Mouse (Mus musculus) hindbrain, embryonic 10.5 days (tissue): ENCODE data around the gene Pacsin2. TPM values are rescaled to one million over a fixed set of nuclear protein-coding genes. Genes with fewer than 3 reads are reported as not detected.

ENCODE experiments used
- DNase-seq: peaks from one replicate; pipeline ENCODE4 v3.0.0-alpha.2; 2017; ENCODE audit warnings: low spot score
- H3K27ac ChIP-seq: fragments of 300-500 bp; sonication (generic); 2 replicates; pipeline ENCODE4 v1.5.1; 2016; ENCODE audit warnings: mild to moderate bottlenecking, moderate library complexity
- H3K27me3 ChIP-seq: fragments of 300-500 bp; sonication (generic); 2 replicates; pipeline ENCODE4 v1.6.1; 2016; ENCODE audit warnings: mild to moderate bottlenecking; ENCODE audit not compliant: poor library complexity, insufficient read depth, severe bottlenecking
- H3K36me3 ChIP-seq: fragments of 300-500 bp; sonication (generic); 2 replicates; pipeline ENCODE4 v1.6.1; 2016; ENCODE audit warnings: mild to moderate bottlenecking, moderate library complexity
- H3K4me1 ChIP-seq: fragments of 300-500 bp; sonication (generic); replicated peaks from 2 replicates; pipeline ENCODE4 v1.6.1; 2016; ENCODE audit warnings: mild to moderate bottlenecking
- H3K4me3 ChIP-seq: fragments of 300-500 bp; sonication (generic); 2 replicates; pipeline ENCODE4 v1.5.1; 2016; ENCODE audit warnings: mild to moderate bottlenecking, moderate library complexity
- H3K9me3 ChIP-seq: fragments of 300-500 bp; sonication (generic); 2 replicates; pipeline ENCODE4 v1.6.1; 2016; ENCODE audit warnings: mild to moderate bottlenecking, moderate library complexity
- WGBS: fragments of 180-500 bp; shearing (Covaris S2); methylation state at CpG from one replicate; pipeline ENCODE4 v1.1.7; 2016; 5-methylcytosine and 5-hydroxymethylcytosine counted together
- polyA plus RNA-seq: library from polyadenylated mRNA; unstranded; fragments of >200 nt; fragmentation: Nextera tagmentation; extraction: Ambion mirVana; gene quantifications from 2 replicates; pipeline ENCODE4 v1.2.1, GENCODE M21; 2016

The Pacsin2 gene
- polyA plus RNA-seq, 1 experiment from 2014 or later: 53.3 TPM

DNA sequence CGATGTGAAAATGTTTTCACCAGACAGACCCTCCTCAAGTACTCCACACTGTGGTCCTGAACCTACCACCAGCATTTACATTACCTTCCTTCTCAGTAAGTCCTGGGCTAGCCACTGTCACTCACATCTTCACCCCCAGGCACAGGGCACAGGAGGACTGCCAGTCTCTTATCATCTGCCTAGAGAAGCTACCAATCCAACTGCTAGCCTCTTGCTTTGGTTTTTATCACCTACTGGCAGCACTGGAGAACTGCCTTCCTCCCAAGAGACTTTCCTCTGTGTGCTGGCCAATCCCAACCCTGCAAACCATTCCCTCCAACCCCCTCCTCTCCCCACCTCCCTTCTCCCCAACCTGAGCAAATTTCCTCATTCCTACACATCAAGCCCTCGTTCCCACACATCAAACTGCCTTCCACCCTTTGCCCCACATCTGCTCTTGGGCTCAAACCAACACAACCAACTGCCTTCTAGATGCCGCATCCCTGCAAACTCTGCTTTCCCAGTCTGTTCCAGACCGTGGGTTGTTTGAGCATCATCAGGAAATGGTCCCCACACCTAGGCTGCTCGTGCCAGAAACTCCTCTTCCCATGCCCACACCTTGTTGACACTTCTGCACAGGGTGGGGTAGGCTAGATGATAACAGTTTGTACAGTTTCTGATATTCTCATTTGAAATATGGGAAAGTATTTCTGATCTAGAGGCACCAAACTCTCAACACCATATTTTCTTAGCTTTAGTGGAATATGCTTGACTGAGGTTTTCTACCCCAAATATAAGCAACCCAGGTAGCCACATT is 40.6 kb downstream of the Pacsin2 start:
- Histone ChIP-seq H3K36me3 (no peaks in the 10 kb centered on the region), H3K4me3 (no peak overlapping the region), H3K4me1 (peaks cover 22% of the 10 kb centered on the region), H3K27ac (no peak overlapping the region), H3K9me3 (no peaks in the 10 kb centered on the region), H3K27me3 (no peaks in the 10 kb centered on the region)
- WGBS: 77% methylated on average over 5 of the region's 5 CpGs
- no peak for DNase-seq

DNA sequence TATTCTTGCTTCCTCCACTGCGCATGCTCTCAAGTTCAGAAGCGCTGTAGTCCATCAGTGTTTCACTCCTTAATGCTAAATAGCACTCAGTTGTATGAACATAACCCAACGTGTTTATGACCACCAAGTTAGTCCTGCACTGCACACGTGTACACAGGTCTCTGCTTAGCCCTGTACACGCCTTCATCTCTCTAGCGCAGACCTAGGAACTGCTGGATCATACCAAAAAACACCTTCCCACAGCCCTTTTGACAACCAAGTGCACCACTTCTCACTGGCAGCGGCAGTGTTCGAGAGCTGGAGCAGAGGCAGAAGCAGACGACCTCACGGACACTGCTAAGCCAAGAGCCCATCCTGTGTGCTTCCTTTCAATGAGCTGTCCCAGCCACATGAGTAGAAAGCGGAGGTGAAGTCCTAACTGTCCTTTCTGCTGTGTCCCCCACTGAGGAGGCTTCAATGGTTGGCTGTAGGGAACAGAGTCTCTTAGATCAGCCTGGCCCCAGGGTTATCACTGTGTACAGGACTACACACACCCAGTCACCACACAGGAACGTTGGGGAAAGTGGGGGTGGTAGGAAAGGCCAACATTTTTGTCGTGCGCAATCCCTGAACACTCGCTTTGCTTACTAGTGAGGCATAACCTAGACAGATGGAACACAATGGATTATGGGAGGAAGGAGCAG is 42.0 kb downstream of the Pacsin2 start:
- peaks cover 25% of the 10 kb centered on the region for H3K4me1 ChIP-seq
- DNase-seq: no peak
- no peaks in the 10 kb centered on the region for H3K36me3 ChIP-seq
- H3K27ac ChIP-seq: no peak overlapping the region
- 89% methylated on average over 15 of the region's 15 CpGs for WGBS
- H3K4me3 ChIP-seq: no peak overlapping the region
- H3K9me3 ChIP-seq: no peaks in the 10 kb centered on the region
- no peaks in the 10 kb centered on the region for H3K27me3 ChIP-seq

DNA sequence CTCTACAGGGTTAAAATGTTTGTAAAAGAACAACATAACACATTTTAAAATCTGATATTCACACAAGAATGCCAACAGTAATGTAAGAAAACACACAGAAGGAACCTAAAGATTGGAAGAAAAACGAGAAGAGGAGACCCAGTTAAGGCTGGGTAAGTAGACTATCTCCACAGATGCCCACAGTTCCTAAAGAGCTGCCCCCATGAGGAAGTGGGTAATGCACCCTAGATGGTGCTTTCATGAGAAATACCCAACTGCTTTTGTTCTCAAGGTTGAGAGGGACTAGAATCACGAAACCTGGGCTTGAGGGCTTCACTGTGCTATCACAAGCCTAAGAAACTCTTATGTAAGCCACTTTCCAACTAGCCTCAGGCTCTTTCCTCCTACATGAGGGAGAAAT is 44.8 kb downstream of the Pacsin2 start:
- no peak overlapping the region for H3K4me3 ChIP-seq
- no peak overlapping the region for H3K27ac ChIP-seq
- 0 out of 2 replicates have a peak, but pooled peaks cover 9% of the 10 kb centered on the region for H3K4me1 ChIP-seq
- WGBS: 80% methylated on average over 2 of the region's 2 CpGs
- no peak for DNase-seq
- H3K27me3 ChIP-seq: no peaks in the 10 kb centered on the region
- no peaks in the 10 kb centered on the region for H3K9me3 ChIP-seq
- H3K36me3 ChIP-seq: no peaks in the 10 kb centered on the region

DNA sequence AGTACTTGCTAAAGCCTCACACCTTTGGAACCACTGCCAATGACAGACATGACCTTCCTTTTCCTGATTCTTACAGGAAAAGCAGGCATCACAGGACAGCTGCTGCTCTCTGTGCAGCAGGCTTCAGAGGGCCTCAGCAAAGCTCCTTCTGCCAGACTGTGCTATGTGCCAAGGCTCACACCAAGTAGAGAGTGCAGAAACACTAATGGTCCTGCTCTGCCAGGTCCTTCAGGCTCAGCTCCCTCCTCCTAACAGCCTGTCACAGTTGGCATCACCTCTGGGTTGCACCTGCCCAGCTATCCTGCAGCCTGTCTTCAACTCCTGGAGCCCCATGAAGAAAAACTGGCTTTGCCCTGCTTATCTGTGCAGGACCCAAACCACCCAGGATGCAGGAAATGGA is 45.7 kb downstream of the Pacsin2 start:
- Histone ChIP-seq H3K9me3 (no peaks in the 10 kb centered on the region), H3K36me3 (no peaks in the 10 kb centered on the region), H3K27me3 (no peaks in the 10 kb centered on the region), H3K27ac (no peak overlapping the region), H3K4me3 (no peak overlapping the region), H3K4me1 (0 out of 2 replicates have a peak, but pooled peaks cover 8% of the 10 kb centered on the region)
- no peak for DNase-seq

DNA sequence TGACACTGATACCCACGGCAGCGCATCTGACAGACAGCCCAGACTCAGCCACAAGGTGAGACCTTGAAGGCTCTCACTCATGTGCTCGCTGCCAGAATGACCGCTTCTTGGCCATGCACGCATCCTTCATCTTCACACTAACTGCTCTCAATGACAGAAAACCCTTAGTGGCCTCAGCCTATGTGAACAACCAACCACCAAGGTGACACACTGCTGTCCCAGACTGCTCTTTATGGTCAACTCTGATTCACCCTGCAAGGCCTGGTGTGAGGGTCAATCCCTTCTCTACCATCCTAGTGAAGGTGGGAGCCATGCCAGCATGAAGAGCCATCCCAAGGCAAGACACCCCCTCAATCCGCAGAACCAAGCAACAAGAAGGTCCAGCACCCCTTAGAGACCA is 46.5 kb downstream of the Pacsin2 start:
- no peak for DNase-seq
- Histone ChIP-seq H3K4me1 (0 out of 2 replicates have a peak, but pooled peaks cover 6% of the 10 kb centered on the region), H3K27ac (no peak overlapping the region), H3K36me3 (no peaks in the 10 kb centered on the region), H3K9me3 (no peaks in the 10 kb centered on the region), H3K4me3 (no peak overlapping the region), H3K27me3 (no peaks in the 10 kb centered on the region)
- 93% methylated on average over 6 of the region's 6 CpGs for WGBS

DNA sequence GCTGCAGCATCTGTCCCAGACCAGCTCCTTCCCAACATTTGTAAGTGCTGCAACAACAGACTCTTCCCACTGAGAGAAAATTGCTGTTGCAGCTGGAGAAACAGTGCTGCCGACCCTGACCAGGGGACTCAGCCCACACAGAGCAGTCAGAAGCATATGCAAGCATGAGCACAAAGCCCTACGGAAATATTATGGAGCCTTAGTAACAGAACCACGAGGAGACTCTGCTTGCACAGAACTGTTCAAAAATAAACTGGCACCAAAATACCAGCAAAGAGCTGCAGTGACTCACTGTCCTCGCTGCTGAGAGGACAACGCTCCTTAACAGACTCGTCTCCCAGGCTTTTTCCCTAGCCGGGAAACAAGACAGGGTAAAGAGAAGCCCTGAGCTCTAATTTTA is 47.0 kb downstream of the Pacsin2 start:
- WGBS: 66% methylated on average over 7 of the region's 7 CpGs
- Histone ChIP-seq H3K27ac (no peak overlapping the region), H3K4me3 (no peak overlapping the region), H3K27me3 (no peaks in the 10 kb centered on the region), H3K36me3 (no peaks in the 10 kb centered on the region), H3K4me1 (0 out of 2 replicates have a peak, but pooled peaks cover 3% of the 10 kb centered on the region), H3K9me3 (no peaks in the 10 kb centered on the region)
- DNase-seq: no peak

DNA sequence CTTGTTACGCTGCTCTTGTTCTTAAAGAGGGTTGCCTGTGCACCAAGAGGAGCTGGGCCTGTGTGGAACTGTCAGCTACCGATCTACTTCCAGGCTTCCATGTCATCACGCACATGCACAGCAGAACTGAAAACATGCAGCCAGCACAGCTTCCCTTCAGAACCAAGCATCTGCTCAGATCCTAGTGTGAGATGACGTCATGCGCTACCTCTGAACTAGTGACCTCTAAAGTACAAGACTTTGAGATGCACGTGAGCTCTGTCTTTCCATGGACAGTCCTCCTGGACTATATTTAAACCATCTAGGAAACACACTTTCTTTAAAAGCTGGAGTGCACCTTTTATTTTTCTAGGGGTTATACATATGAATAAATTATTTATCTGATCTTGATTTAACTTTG is 49.0 kb downstream of the Pacsin2 start:
- Histone ChIP-seq H3K27ac (no peak overlapping the region), H3K27me3 (no peaks in the 10 kb centered on the region), H3K4me1 (peaks cover 8% of the 10 kb centered on the region; the same call in 1 of the 2 replicates), H3K36me3 (no peaks in the 10 kb centered on the region), H3K4me3 (no peak overlapping the region), H3K9me3 (no peaks in the 10 kb centered on the region)
- 86% methylated on average over 6 of the region's 6 CpGs for WGBS
- no peak for DNase-seq

DNA sequence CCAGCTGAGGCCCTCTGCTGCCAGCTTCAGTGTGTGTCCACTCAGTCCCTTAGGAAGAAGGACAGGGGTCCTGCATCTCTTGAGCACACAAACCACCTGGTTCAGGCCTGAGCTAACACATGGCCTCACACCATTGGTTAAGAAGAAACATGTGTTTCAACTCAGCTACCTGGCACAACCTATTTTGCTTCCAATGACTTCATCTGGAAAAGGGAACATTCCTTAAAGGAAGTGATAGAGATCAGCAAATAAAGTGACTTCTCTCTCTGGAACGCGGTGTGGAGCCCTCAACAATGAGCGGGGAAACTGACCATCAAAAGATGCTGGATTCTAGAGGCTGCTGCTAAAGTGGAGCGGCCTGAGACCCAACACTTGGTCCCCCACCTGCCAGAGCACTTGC is 52.8 kb downstream of the Pacsin2 start:
- DNase-seq: no peak
- Histone ChIP-seq H3K36me3 (no peaks in the 10 kb centered on the region), H3K9me3 (no peaks in the 10 kb centered on the region), H3K27ac (no peak overlapping the region), H3K4me1 (peaks cover 13% of the 10 kb centered on the region), H3K4me3 (no peak overlapping the region), H3K27me3 (no peaks in the 10 kb centered on the region)
- WGBS: 90% methylated on average over 4 of the region's 4 CpGs

DNA sequence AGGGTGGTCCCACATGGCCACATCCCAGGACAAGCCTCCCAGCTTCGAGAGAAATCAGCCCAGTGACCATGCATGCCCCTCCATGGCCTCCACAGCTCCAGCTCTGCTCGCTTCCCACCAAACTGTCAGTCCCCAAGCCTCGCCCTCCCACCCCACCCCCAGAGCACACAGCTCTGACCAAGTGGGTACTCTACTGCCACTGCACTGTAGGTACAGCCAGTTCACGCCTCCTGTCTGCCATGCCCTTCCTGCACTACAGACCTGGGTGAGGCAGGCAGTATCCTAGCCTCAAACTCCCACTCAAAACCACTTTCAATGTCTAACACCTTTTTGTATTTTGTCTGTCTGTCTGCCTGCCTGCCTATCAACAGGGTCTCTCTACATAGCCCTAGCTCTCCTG is 53.7 kb downstream of the Pacsin2 start:
- peaks cover 13% of the 10 kb centered on the region for H3K4me1 ChIP-seq
- H3K9me3 ChIP-seq: no peaks in the 10 kb centered on the region
- no peaks in the 10 kb centered on the region for H3K36me3 ChIP-seq
- no peak overlapping the region for H3K4me3 ChIP-seq
- no peaks in the 10 kb centered on the region for H3K27me3 ChIP-seq
- WGBS: 86% methylated on average over 4 of the region's 4 CpGs
- no peak for DNase-seq
- H3K27ac ChIP-seq: no peak overlapping the region

DNA sequence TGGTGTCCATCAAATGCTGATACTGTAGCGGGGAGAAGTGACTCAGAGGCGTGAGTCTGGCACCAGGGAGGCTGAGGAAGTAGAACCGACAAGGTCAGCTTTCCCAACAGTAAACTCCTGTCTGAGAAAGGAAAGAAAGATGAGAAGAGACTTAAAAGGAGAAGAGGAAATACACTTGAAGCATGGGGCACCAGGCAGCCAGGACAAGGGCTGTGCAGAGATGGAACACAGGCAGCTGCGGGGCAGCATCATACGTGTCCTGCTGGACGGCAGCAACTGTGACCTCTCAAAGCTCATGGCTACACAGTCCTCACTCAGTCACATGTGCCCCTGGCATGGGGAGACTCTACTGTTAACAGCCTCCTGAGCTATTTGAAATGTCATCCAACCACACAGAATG is 54.1 kb downstream of the Pacsin2 start:
- no peaks in the 10 kb centered on the region for H3K9me3 ChIP-seq
- H3K4me1 ChIP-seq: peaks cover 13% of the 10 kb centered on the region
- H3K27me3 ChIP-seq: no peaks in the 10 kb centered on the region
- no peak for DNase-seq
- WGBS: 81% methylated on average over 6 of the region's 6 CpGs
- no peak overlapping the region for H3K27ac ChIP-seq
- no peak overlapping the region for H3K4me3 ChIP-seq
- no peaks in the 10 kb centered on the region for H3K36me3 ChIP-seq

DNA sequence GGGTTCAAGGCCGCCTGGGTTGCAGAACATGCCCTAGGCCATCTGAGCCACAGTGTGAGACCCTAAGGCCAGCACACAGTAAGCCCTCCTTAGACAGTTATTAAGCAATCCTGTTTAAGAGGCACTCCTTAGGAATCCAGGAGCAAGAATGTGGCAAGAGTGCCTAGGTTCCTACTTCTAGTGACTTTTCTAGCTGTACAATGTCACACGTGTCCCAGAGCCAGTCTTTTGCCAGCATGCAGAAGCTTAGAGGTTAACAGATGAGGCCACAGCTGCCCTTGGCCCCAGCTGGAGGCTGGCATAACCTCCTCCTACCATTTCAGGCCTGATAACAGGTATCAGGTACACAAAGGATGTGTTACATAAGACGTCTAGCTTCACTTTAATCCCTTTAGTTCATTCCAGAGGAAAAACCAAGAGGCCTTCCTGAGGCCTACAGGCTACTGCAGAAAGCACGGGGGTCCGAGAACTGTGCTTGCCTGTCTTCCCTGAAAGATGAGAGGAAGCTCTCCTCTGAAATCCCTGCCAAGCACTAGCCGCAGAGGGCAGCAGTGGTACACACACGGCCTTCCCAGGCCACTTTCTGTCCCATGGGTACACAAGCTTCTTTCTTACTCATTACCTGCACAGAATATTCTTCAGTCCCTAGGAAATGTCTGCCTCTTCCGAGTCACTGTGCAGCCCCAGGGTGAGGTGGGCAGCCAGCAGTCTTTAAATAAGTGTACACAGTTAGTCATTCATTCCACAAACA is 55.5 kb downstream of the Pacsin2 start:
- no peak for DNase-seq
- H3K4me1 ChIP-seq: peaks cover 13% of the 10 kb centered on the region
- H3K27ac ChIP-seq: 0 out of 2 replicates have a peak overlapping the region, but pooled peaks have one; percentile 12
- H3K36me3 ChIP-seq: no peaks in the 10 kb centered on the region
- no peaks in the 10 kb centered on the region for H3K9me3 ChIP-seq
- H3K4me3 ChIP-seq: no peak overlapping the region
- H3K27me3 ChIP-seq: no peaks in the 10 kb centered on the region
- WGBS: 80% methylated on average over 8 of the region's 8 CpGs

DNA sequence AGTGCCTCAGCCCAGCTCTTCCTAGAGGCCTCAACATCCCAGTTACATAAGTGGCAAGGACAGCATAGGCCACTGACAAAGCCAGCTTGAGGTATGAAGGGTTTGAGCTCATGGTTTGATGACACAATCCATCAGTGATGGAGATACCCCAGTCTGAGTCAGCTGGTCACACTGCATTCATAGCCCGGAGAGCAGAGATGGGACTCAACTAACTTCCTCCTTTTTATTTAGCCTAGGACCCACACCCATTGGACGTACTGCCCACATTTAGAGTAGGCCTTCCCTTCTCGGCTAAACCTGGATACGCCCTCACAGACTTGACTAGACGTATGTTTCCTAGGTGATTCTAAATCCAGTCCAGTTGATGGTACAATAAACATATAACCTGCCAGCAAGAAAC is 56.2 kb downstream of the Pacsin2 start:
- Histone ChIP-seq H3K27me3 (no peaks in the 10 kb centered on the region), H3K27ac (no peak overlapping the region), H3K4me3 (no peak overlapping the region), H3K36me3 (no peaks in the 10 kb centered on the region), H3K9me3 (no peaks in the 10 kb centered on the region), H3K4me1 (peaks cover 13% of the 10 kb centered on the region)
- DNase-seq: no peak
- 94% methylated on average over 5 of the region's 5 CpGs for WGBS

DNA sequence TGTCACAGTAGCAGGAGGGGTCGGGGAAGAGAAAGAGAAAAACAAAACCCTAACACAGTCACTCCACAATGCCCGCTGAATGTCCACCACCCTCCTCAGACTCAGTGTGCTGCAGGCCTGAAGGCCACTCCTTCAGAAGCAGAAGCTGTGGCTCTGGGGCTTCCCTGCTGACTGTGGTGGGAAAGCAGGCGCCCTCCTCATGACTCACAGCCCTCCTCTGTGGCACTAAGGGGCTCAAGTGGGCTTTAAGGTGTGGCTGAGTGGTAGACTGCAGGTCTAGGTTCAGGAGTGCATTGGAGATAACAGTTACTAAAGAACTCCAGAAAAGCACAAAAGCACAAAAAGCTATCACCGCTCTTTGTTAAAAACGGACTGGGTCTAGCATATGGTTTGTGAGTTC is 56.9 kb downstream of the Pacsin2 start:
- Histone ChIP-seq H3K36me3 (no peaks in the 10 kb centered on the region), H3K27me3 (no peaks in the 10 kb centered on the region), H3K4me3 (no peak overlapping the region), H3K4me1 (peaks cover 17% of the 10 kb centered on the region), H3K27ac (0 out of 2 replicates have a peak overlapping the region, but pooled peaks have one; percentile 30), H3K9me3 (no peaks in the 10 kb centered on the region)
- no peak for DNase-seq
- 84% methylated on average over 5 of the region's 5 CpGs for WGBS
